Mouse (Mus musculus) ovary, adult 18-20 months (tissue): ENCODE data around the gene Bves.
"Not testable (repeated sequence)": the region's sequence is repeated elsewhere in the genome, so short reads cannot be mapped to it uniquely, and the experiment has no call there.

Source experiments
- DNase-seq: peaks from one replicate; pipeline ENCODE4 v3.0.0; 2022; ENCODE audit warnings: low spot score, mixed read lengths

Gene Bves

DNA sequence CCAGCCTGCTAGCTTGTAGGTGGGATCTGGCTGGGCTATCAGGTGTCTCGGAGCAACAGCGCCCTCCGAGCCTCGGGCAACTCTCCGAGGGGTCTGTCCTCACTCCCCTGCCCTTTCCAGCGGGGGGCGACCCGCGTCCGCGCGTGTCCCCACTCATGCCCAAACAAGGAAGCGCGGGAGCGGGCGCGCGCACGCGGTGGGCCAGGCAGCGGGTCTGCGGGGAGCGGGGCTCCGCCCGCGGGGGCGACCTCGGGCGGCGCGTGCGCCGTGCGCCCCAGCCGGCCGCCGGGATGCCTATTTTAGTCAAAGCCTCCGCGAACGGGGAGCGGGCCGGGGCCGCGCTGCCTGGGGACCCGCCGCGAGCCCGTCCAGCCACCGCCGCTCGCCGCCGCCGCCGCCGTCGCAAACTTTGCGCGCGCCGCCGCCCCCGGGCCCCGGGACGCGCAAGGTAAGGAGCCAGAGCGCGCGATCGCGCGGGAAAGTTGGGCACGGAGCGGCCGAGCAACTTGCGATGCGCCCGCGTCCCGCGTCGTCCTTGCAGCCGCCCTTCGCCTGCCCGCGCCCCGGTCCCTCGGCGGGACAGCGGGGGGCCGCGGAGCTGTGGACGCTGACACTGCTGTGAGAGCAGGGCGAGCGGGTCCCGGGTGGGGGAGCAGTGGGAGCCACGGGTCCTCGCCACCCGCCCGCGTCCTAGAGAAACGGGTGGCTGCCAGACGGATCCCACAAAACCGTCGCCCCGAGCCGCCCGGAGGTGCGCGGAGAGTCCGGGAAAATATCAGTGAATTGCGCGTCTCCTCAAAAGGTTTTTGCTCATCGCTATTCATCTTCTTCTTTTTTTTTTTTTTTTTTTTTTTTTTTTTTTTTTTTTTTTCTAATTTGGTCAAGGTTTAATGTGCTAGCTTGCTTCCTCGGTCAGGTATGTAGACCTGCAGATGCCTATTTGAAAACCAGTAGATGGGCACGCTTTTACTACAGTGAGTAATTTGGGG, at the start of gene Bves:
Bves (plus strand) TSS at position 339 of the 989 bp plus-strand sequence.
- peak; percentile 15 for DNase-seq

DNA sequence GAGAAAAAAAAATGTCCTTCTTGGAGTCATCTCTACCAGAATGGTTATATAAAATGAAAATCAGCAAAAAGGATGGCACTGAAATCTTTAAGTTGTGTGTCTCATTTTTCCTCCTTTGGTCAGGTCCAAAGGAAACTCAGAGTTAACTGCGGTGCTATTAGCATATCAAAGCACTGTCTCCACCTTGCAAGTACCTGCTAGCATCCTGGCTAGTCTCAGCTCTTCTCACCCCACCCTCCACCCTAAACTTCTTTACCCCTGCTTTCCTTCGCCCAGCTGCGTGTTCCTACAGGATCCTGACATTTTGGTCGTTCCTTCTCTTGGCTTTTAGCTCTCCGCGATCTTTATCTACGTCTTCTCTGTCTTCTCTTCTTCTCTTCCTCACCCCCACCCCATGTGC, 47.2 kb upstream of the Bves start:
- DNase-seq: no peak

DNA sequence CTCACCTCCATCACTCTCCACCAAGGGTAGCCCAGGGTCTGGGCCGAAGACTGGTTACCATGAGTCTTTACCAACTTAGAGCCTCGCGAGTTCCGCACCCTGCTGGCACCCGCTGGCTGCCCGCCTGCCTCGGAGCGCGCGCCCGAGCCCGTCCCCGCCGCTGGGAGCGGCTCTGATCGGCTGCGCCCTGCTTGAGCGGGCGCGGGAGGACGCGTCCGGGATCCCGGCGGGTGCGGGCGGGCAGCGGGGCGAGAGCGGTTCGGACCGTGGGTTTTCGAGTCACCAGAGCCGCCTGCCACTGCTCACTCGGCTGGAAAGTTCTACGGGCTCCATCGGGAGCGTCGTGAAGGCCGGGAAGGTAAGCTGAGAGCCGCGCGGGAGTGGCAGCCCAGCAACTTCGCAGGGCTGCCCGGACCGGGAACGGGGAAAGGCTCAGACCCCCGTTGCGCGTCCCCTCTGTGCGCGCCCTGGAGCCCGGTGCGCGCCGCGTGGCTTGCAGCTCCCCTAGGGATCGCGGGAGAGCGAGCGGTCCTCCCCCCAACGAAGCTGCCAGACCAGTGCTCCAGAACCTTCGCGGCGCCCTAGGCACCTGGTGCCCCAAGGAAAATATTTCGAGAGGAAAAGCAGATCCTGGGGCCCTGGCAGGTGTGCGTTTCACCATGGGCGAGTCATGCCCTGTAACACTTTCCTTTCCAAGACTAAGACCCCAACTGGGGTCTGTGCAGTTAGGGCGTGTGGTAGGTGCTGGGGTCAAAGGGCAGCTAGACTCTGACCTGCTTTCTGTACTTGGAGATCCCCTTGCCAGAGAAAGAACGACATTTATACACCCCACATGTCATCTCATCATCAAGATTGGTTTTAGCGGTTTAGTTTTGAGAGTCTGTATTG, 46.1 kb upstream of the Bves start:
- no peak for DNase-seq

DNA sequence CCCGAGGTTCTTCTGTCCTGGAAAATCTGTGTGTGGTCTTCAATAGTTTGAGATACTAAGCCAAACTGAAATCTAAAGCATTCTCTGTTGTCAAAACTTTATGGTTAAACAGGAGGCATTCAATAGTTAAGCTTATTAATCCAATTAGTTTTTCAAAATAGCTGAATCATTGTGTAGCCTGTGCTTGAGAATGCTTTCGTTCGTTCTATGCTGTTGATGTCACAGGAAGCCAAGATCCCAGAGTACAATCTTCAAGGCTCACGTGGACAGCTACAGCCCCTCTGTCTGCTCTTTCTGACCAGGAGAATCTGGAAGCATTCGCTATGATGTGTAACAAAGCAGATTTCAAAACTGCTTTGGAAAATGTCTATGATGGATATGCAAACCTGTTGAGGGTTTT, 45.0 kb upstream of the Bves start:
- no peak for DNase-seq

DNA sequence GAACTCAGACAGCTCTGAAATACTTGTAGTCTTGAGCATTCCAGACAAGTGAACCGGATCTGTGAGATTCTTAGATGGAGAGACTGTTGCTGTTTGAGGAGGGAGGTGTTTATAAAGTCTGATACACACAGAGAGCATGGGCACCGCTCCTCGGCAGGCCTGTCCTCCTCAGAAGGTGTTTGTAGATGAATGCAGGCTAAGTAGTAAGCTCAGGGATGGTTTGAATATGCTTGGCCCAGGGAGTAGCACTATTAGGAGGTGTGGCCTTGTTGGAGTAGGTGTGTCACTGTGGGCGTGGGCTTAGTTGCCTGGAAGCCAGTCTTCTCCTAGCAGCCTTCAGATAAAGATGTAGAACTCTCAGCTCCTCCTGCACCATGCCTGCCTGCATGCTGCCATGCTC, 43.4 kb upstream of the Bves start:
- not testable (repeated sequence) for DNase-seq

DNA sequence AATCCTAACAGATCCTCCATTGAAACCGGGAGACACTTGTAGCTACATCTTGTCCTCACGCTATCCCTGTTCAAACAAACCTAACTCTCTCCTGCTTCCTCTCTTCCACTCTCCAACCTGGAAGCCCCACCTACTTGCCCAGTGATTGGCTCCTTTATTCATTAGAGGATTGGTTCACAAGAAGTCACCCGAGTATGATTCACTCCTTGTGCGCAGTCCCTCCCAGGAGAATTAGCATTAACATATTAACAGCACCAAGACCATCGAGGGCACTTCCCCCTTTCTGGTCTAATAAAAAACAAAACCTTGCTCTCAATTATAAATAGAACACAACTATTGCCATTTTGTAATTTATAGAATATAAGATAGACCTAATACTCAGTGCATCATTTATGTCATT, 40.5 kb upstream of the Bves start:
- no peak for DNase-seq

DNA sequence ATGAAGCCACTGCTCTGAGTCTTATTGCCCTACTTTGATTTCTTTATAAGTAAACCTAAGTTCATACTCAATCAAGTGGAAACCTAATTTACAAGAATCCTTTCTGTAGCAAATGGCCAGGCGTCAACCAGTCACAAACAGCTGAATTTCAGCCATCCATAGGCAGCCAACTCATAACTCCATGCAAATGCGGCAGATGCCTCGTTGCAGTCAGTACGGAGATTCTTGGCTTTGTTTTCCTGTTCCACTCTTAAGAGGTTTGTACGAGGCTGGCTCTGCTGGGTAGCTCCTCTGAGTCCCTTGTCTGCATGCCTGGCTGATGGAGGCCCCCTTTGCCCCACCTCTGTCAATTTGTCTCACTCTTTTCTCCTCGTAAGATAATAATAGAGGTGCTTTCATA, 37.1 kb upstream of the Bves start:
- no peak for DNase-seq

DNA sequence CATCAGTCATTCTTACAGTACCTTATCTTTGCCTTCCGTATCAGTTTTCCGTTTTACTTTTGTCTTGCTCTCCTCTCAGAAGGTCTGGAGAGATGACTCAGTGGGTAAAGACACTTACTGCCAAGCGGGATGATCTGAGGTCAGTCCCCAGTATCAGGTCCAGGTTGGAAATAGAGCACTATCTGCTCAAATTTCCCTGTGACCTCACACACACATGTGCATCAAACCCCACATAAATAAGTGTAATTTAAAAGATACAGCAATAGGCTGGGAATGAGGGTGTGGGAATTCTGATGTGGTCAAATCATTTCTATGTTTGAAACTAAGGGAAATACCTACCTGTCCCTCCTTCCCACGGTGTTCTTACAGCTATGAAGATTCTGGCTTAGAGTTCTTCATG, 36.1 kb upstream of the Bves start:
- no peak for DNase-seq

DNA sequence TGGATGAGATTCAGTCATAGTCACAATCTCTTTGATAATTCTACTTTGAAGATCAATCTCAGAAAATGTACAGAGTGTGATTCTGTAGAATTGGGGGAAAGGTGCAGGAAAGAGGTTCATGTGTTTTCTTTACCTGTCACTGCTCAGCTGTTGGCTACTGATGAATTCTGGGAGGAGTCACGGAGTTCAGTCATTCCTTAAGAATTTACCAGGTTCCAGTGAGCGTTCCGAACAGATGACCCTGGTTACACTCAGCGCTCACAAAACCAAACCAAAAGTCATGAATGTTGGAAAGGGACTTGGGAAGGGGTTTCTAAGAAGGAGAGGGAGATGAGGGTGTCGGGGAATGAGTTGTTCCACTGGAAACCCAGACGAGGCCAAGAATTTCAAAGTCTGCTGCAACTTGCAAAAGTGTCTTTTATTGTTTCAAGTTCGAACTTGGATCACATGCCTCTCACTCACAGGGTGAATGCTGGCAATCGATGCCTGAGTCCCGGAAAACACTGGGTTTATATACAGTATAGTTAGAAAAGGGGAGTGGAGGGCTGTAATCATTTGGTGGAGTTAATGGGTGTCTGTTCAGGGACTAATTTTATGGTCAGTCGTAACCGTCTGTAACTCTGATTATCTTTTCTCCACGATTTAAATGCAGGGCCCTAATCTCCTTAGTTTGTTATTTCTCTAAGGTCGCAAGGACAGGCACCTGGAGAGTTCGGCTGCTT, 32.1 kb upstream of the Bves start:
- DNase-seq: no peak

DNA sequence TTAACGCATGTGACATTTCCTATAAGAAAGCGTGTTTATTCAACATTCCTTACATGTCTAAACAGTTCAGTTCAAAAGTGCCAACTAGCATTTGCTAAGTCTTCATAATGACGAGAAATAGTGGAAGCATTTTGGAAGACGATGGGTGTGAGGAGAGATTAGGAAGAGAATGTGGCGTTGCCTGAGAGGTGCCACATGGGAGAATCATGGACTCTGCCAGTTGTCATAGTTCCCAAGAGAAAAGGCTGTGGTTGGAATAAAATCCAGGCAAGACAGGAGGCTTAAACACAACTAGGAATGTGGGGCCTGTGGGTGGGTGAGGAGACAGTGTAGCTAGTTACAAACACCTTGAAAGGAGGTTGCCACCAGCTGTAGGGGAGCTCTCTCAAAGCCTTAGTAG, 30.4 kb upstream of the Bves start:
- no peak for DNase-seq

DNA sequence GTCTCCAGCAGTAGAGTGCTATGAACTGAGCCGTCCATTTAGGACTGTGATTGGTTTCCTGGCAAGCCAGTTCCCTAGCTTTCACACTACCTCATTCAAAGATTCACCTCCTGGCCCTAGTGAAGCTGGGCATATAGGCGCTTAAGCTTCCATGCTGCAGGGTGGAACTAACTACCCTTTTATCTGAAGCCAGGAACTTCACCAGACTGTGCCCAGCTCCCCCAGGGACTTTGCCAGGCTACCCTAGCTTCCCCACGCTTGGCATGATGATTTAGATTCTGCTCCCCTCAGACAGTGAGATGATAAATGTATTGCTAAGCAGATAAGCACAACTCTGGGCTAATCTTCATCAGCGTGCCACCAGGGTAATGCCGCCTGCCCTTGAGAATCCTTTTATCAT, 24.4 kb upstream of the Bves start:
- DNase-seq: no peak

DNA sequence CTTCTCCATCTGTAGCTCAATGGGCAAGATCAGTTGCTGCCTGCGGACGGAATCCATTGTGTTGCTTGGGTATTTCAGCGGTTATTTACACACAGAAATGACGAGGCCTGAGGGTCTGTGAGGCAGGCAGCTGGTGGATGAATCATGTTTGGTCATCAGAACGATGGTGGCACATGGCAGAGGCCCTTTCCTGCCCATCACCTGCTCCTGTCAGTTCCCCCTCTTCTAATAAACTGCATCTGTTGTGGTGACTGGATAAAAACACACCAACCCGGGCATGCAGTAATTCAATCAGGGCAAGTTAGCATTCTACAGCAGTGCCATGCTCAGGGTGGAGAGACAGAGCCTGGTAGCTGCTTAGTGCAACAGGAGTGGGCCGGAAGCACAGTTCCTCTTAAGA, 23.9 kb upstream of the Bves start:
- DNase-seq: no peak

DNA sequence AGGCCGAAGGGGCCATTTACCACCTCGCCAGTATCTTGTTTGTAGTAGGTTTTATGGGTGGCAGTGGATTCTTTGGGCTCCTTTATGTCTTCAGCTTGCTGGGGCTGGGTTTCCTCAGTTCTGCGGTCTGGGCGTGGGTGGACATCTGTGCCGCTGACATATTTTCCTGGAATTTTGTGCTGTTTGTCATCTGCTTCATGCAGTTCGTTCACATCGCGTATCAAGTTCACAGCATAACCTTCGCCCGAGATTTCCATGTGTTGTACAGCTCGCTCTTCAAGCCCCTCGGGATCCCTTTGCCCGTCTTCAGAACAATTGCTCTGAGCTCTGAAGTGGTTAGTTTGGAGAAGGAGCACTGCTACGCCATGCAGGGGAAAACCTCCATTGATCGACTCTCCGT, 20.7 kb upstream of the Bves start:
- DNase-seq: no peak

DNA sequence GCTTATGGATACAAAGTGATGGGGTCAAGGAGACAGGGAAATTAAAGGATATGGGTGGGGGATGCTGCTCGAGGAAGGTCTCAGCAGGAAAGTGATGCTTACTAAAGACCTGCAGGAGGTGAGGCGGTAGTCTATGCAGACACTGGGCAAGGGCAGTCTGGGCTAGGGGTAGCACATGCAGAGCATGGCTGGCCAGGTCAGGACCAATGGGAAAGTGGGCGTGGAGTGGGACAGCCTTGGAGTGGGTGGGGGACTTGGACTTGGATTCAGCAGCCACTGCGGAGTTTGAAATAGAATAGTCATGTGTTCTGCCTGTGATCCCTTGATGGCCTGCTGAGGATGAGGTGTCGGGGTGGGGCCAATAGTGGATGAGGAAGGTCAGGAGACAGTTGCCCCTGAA, 16.6 kb upstream of the Bves start:
- DNase-seq: no peak

DNA sequence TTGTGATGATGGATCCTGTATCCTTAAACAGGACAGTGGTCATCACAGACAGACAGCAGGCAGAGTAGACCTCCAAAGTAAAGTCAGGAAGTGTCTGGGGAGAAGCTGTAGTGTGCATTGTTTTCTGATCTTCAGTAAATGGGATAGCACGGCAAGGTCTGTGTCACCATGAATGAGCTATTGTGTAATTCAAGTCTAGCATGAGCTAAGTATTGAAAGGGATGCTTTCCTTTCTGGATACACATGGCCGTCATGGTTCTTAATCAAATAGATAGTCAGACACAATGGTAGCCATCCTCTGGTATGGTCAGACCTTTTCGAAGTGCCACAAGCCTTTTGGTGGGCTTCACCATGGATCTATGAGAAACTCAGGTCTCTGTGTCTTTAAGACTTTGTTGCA, 15.3 kb upstream of the Bves start:
- DNase-seq: no peak

DNA sequence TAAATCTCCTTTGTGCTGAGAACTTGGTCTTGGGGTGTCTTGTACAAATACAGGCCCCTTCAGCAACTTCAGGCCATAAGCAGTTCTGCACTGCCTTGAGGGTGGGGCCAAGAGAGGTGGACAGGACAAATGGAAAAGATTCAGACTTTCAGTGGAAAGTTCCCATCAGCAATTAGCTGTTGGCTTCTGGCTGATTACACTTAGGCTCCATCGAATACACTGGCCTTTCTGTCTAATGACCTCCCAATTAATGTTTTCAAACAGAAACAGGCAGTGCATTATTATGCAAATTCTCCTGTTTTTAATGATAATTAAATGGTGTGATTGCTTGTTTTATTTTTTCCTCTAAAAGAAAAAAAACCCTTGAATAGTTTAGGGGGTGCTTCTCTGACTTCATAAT, 11.4 kb upstream of the Bves start:
- DNase-seq: no peak

DNA sequence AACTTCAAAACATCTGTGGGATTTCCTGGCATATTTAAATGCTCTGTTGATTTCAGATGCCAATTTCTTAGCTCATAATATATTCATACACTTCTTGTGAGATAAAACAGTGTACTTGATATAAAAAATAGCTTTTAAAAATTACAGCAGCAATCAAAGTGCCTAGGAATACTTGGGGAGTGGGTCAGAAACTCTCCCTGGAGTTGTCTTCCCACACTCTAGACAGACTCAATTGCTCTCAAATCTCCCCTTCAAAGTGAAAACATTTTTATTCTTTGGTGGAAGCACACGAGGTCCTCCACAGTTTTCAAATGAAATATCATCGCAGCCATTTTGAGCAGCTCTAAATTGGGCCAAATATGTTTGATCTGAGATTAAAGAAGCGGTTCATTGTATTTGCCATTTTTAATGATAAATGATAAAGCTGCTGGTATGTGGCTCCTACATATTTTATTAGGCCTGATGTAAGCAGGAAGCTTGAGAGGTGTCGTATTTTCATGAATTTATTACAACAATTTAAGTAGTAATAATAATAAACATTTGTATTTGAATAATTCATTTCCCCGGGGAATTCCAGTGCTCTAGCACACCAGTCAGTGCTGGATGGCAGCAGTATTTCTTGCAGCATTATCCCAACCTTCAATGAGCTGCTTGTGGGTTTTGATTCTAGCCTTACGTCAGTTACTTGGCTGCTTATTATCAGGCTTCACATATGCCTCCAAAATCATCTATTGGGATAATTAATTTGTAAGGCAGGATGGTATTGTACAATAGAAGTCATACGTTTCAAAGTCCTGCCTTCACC, 7.2 kb upstream of the Bves start:
- no peak for DNase-seq

DNA sequence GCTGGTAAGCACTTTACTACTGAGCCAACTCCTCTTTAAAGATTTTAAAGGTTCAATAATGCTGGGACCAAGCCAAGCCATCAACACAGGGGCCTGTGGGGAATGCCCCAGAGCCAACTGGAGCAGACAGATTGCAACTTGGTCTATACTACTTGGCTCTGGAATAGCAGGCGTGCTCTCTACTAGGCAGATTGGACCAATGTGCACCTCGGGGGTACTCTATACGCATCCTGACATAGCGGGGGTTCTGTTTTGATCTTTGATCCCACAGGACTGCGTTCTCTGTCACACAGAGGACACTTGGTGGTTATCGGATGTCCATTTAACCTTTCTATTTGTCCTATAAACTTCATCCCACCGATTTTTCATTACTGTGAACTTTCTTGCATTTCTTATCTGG, 647 bp upstream of the Bves start:
- no peak for DNase-seq

DNA sequence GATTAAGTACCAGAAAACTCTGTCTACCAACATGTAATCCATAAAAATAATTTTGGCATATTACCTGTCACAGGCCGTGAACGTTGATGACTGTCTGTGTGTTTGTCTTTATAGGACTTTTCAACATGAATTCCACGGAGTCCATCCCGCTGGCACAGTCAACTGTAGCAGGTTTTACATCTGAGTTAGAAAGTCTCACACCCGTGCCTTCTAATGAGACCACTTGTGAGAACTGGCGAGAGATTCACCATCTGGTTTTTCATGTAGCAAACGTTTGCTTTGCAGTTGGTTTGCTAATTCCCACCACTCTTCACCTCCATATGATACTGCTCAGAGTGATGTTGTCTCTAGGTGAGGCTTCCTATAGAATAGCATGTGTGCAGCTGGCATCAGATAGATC, 3.5 kb downstream of the Bves start:
- no peak for DNase-seq

DNA sequence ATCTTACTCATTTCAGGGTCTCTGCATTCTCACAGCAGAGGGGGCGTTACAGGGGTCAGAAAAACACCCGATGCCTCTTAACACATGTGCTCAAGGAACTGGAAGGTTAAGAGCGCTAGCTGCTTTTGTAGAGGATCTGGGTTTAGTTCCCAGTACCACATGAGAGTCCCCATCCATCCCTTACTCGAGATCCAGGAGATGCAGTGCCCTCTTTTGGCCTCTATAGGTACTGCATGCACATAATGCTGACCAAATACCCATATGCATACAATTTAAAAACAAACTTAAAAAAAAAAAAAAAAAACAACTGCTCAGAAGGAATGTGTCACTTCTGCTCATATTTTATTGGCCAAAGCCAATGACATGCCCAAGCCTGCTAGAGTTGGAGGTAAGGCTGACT, 8.8 kb downstream of the Bves start:
- DNase-seq: no peak

DNA sequence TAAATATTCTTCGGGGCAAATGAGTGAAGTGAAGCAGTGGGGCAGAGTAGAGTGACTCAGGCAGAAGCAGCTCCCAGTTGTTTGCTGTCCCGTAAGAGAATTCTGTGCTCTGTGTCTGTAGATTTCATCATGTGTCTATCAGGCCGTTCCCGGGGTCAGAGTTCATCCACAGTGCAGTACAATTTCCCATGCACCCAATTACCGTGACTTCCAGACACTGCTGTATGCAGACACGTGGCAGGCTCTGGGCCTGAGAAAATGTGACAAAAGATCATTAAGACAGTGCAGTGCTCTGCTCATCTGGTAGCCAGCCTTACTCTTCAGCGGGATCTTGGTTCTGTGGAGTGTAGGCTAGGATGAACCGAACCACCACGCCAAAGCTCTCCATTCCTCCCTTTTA, 9.6 kb downstream of the Bves start:
- DNase-seq: no peak

DNA sequence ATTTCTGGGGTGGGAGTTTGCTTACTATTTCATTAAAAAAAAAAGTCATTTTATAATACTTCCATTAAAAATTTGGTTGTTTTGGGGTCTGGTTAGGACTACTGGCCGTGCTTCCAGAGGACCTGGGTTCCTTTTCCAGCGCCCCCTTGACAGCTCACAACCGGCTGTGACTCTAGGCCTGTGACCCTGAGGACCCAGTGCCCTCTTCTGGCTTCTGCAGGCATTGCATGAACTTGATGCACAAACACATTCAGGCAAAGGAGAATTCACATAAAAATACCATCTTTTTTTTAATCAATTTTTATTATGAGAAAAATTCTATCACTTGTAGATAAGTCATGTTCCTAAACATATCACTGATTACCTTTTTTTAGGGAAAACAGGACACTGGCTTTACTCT, 12.6 kb downstream of the Bves start:
- DNase-seq: not testable (repeated sequence)
